8 mouse cellular contexts compared by ENCODE assay signal in genomic region chr9:102722071-102722561, GRCm38 (mm10). TPM values are rescaled to one million over a fixed set of nuclear protein-coding genes. Genes with fewer than 3 reads are reported as not detected.
DNase-seq lines count a peak whose midpoint lies in the region; ATAC-seq lines count a peak whose summit lies in the region.

No protein-coding gene starts in this region.

- H3K4me2 ChIP-seq in kidney, embryonic 14.5 days (replicated peaks; ENCODE audit: low read depth, low read length) = peak overlapping the region; percentile 71

- H3K27me3 ChIP-seq in kidney, embryonic 14.5 days (ENCODE audit: control insufficient read depth, insufficient read depth, low read length) = no peaks in the 10 kb centered on the region

- H3K9ac ChIP-seq in kidney, embryonic 14.5 days (ENCODE audit: low read depth, low read length) = no peak overlapping the region

- peak; percentile 40 to 70 for DNase-seq in adrenal gland, adult (ENCODE audit: inconsistent age in 2 of 2, low spot score in 1 of 2)
- no peak for DNase-seq in adrenal gland, postnatal 4 days (ENCODE audit: low spot score in 2 of 2)
- peak; percentile 67 to 79 for DNase-seq in heart, adult 9 months (ENCODE audit: low spot score in 2 of 2)
- peak; percentile 29 to 65 for DNase-seq in lung, postnatal 4 days
- no peak for DNase-seq in retina, postnatal 1 day
- DNase-seq in cerebellum, adult 11 months = no peak
- no peak for DNase-seq in MN1 (ENCODE audit: low spot score)

- H3K4me1 ChIP-seq in kidney, embryonic 14.5 days (ENCODE audit: control insufficient read depth, insufficient read depth, low read length) = peaks cover 69% of the 10 kb centered on the region

- WGBS in kidney, embryonic 14.5 days = 52% methylated on average over 9 of the region's 9 CpGs

- H3K4me3 ChIP-seq in kidney, embryonic 14.5 days (ENCODE audit: low read length) = 0 out of 2 replicates have a peak overlapping the region, but pooled peaks have one; percentile 21

- no peak for ATAC-seq in kidney, embryonic 14.5 days (ENCODE audit: low FRiP score, low TSS enrichment)

- H3K36me3 ChIP-seq in kidney, embryonic 14.5 days (ENCODE audit: control insufficient read depth, insufficient read depth, low read length) = peaks cover 67% of the 10 kb centered on the region

- H3K27ac ChIP-seq in kidney, embryonic 14.5 days (ENCODE audit: low read depth, low read length) = no peak overlapping the region

- H3K9me3 ChIP-seq in kidney, embryonic 14.5 days (ENCODE audit: control insufficient read depth, low read length) = no peaks in the 10 kb centered on the region

RNA-seq across cellular contexts. Expression of gene Amotl2, which starts 5.6 kb away (rescaled TPM):
- 10 to 100 TPM; 80.9 to 94.5 TPM for total RNA-seq in adrenal gland, postnatal 4 days (2021)
- 20.8 and 30.1 TPM in 2 replicates for polyA plus RNA-seq in kidney, embryonic 14.5 days (2014; fragmentation: Nextera tagmentation; extraction: Ambion mirVana)

Comparison
In these comparisons a context has a peak if more than half of its experiments do, and no peak if none do; other contexts are left out.
1. DNase-seq: peak in adrenal gland, adult (2 of 2), heart, adult 9 months (2 of 2) and lung, postnatal 4 days (2 of 2); none in adrenal gland, postnatal 4 days (0 of 2), retina, postnatal 1 day (single experiment), cerebellum, adult 11 months (single experiment) and MN1 (single experiment).